Mouse (Mus musculus): ENCODE results near the gene Smg6. TPM values are rescaled to one million over a fixed set of nuclear protein-coding genes. Genes with fewer than 3 reads are reported as not detected.

Gene Smg6
- total RNA-seq, 4 experiments from 2014 or later, result 10.3 to 13.0 (median 11.7) TPM

GRCm38 (mm10) chr11:75102763-75103339 lies 177.2 kb downstream of the Smg6 start:
- DNase-seq (ENCODE audit: low spot score in 2 of 2), result no peak

GRCm38 (mm10) chr11:75106614-75107013 lies 181.0 kb downstream of the Smg6 start:
- no peak for DNase-seq (ENCODE audit: low spot score in 2 of 2)

- DNase-seq (ENCODE audit: low spot score in 2 of 2), result no peak
These were observed 183.3 kb downstream of the Smg6 start for GRCm38 (mm10) chr11:75108909-75109308.

GRCm38 (mm10) chr11:75116379-75116778 lies 190.8 kb downstream of the Smg6 start:
- DNase-seq (ENCODE audit: low spot score in 2 of 2), result no peak

- DNase-seq (ENCODE audit: low spot score in 2 of 2), result no peak
These were observed 192.5 kb downstream of the Smg6 start for GRCm38 (mm10) chr11:75118141-75118540.

DNA sequence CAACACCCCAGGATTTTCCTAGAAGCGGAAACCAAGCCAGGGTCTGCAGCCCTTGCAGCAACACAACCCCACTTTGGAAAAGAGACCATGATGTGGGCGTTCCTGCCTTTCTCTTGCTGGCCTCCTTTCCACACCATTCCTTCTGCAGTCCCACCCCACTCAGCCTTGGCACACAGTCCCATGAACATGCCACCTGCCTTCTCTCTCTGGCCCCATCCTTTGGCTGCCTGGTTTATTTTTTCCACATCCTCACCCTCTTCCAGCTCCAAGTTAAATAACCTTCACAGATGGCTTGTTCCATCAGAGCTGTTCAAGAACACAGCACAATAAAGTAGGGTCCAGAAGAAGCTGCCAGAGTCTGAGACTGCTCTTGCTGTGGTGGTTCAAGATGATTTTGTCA lies 193.7 kb downstream of the Smg6 start:
- DNase-seq (ENCODE audit: low spot score in 2 of 2), result peak in 1 of 2 experiments; percentile 26

GRCm38 (mm10) chr11:75119841-75120240 lies 194.2 kb downstream of the Smg6 start:
- no peak for DNase-seq (ENCODE audit: low spot score in 2 of 2)

GRCm38 (mm10) chr11:75121348-75121747 lies 195.7 kb downstream of the Smg6 start:
- no peak for DNase-seq (ENCODE audit: low spot score in 2 of 2)

GRCm38 (mm10) chr11:75124406-75124805 lies 198.8 kb downstream of the Smg6 start:
- DNase-seq (ENCODE audit: low spot score in 2 of 2), result no peak

DNA sequence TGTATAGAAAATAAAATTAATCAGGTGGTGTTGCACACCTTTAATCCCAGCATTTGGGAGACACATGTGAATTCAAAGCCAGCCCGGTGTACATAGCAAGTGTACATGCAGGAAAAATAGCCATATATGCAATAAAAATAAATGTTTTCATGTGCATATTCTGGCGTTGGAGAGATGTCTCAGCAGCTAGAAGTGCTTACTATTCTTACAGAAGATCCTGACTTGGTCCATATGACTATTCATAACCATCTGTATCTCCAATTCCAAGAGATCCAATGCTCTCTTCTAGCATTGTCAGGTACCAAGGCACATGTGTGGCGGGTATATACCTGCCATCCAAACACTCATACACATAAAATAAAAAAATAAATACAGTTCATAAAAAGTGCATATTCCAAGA lies 200.8 kb downstream of the Smg6 start:
- no peak for DNase-seq (ENCODE audit: low spot score in 2 of 2)

- no peak for DNase-seq (ENCODE audit: low spot score in 2 of 2)
These were observed 203.9 kb downstream of the Smg6 start for GRCm38 (mm10) chr11:75129481-75129880.

- DNase-seq (ENCODE audit: low spot score in 2 of 2), result no peak
These were observed 205.7 kb downstream of the Smg6 start for GRCm38 (mm10) chr11:75131300-75131699.

DNA sequence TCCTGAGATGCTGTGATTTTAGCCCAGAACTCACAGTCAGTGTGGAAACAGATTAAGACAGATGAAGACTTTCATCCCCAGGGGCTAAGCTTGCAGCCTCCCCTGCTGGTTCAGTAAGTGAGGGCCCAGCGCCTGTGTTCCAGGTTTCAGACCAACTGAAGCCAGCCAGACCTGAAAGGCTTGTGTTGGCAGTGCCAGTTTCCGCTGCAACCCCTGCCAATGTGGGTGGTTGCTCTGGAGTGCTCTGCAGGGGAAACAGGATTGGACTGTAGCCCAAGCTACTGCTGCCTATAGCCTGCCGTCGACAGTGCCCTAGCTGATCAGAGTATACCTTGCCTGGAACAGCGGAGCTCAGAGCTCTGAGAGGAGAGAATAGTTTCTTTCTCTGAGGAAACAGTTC lies 206.7 kb downstream of the Smg6 start:
- peak in 1 of 2 experiments; percentile 17 for DNase-seq (ENCODE audit: low spot score in 2 of 2)

DNA sequence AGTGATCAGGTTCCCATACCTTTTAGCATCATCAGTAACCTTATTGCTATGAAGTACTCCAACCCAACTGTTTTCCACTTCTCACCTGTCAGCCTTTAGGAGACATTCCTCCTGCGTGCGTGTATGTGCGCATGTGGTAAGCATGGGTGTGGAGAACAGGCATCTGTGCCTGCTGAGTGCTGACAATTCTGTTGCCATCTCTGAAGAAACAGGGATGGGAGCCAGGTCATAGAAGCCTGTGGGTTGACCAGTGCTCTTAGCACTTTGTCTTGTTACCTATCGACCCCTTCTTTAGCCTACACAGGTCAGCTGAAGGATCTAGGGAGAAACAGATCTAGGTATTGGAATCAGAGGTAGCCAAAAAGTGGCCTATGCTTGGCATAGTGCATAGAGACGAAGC lies 207.8 kb downstream of the Smg6 start:
- no peak for DNase-seq (ENCODE audit: low spot score in 2 of 2)

DNA sequence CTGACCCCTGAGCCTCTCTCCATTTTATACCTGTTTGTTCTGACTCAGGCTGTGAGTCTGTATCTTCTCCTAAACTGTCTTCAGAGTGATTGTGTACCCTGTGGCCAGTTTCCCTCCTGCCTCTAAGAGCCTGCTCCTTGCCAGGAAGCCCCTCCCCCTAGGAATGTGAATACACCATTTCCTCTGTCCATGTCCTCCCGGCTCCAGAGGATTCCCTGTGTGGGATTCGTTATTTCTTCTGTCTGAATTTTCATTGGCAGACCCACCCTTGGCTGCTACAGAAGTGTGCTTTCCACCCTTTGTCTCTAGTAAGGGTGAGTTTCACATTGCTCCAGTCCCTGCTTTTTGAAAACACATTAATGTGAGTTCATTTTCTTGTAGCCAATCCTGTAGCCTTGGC lies 208.3 kb downstream of the Smg6 start:
- peak in 1 of 2 experiments; percentile 28 for DNase-seq (ENCODE audit: low spot score in 2 of 2)

- DNase-seq (ENCODE audit: low spot score in 2 of 2), result no peak
These were observed 209.0 kb downstream of the Smg6 start for GRCm38 (mm10) chr11:75134485-75135068.

GRCm38 (mm10) chr11:75135358-75135757 lies 209.7 kb downstream of the Smg6 start:
- DNase-seq (ENCODE audit: low spot score in 2 of 2), result no peak

DNA sequence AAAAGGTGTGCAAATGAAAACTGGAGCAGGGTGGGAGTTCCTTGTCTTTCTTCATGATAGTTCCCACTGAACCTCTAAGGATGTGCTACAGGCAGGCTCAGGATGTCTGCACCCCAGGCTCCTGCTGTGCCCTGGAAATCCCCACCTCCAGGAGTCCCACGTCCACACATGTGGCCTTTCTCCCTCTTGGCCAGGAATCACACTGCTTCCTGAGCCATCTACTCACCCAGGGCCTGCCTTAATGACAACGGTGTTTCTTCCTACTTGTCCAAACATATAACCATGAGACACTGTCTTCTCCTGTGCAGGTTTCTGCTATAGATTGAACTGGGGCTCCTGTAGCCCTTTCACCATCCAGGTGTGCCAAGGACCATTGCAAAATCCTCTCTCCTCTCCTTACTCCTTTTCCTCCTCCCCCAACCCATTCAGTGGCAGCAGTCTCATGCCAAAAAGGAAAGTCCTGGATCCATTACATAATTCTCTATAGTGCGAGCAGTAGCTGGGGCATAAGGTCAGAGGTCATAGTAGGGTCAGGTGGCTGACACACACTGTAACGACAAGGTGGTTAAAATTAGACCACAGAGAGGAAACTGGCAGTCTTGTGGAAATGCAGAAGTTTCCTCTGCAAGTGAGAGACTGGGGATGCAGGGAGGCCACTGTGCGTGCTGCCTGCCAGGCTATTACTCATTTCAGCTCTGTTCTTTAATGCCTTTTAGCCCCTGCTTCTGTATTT lies 211.2 kb downstream of the Smg6 start:
- DNase-seq (ENCODE audit: low spot score in 2 of 2), result no peak

GRCm38 (mm10) chr11:75139122-75139963 lies 213.7 kb downstream of the Smg6 start:
- DNase-seq (ENCODE audit: low spot score in 2 of 2), result peak; percentile 81 to 82

DNA sequence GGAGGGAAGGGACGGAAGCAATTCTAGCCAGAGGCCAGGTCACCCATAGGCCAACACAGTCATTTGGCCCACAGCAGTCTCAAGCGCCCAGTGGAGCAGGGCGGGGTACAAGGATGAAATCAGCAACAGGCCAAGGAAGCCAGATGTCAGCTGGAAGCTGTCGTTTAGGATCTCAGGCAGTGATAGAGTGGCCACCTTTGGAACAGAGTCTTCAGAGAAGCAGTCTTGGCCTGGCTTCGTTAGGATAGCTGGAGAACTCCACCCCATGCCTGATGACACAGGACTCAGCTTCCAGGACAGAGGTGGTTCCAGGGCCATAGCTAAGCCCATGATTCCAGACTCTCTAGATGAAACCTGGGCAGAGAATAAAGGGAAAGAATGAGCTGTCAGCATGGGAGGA lies 214.8 kb downstream of the Smg6 start:
- DNase-seq (ENCODE audit: low spot score in 2 of 2), result peak; percentile 57 to 77

GRCm38 (mm10) chr11:75141038-75141437 lies 215.4 kb downstream of the Smg6 start:
- no peak for DNase-seq (ENCODE audit: low spot score in 2 of 2)

DNA sequence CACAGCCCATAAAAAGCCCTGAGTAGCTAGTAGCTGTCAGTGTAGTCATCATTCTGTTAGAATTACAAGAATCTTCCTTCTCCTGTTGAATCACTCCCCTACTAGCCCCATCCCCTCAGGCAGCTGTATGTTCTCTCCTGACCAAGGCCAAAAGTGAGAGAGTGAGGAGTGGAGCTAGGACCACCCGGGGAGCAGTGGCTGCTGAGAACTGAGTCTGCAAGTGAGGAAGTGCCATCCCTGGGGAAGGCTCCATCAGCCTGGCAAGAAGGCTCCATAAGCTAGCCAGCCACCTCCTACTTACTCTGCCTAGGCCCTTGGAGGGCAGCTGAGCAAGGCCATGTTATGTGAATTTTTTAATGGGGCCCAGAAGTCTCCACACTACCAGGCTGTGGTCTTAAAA lies 216.3 kb downstream of the Smg6 start:
- DNase-seq (ENCODE audit: low spot score in 2 of 2), result no peak

Data from gastrocnemius, adult 8-10 months (tissue).